Mouse (Mus musculus) forebrain, embryonic 15.5 days (tissue): ENCODE results near the gene Lmcd1. TPM values are rescaled to one million over a fixed set of nuclear protein-coding genes. Genes with fewer than 3 reads are reported as not detected.

Experiments used
- ATAC-seq: fragments of 200-750 bp; cut with Nextera tagmentation; replicated peaks from 2 replicates; pipeline ENCODE4 v1.8.0; 2017; ENCODE audit warnings: mild to moderate bottlenecking, moderate TSS enrichment, moderate library complexity
- H3K27ac ChIP-seq: fragments of 300-500 bp; sonication (generic); replicated peaks from 2 replicates; pipeline ENCODE4 v1.5.1; 2015; ENCODE audit warnings: mild to moderate bottlenecking, inconsistent platforms
- H3K27me3 ChIP-seq: fragments of 300-500 bp; sonication (generic); 2 replicates; pipeline ENCODE4 v1.6.1; 2015; ENCODE audit warnings: inconsistent platforms
- H3K36me3 ChIP-seq: fragments of 300-500 bp; sonication (generic); 2 replicates; pipeline ENCODE4 v1.6.1; 2015; ENCODE audit warnings: mild to moderate bottlenecking, inconsistent platforms
- H3K4me1 ChIP-seq: fragments of 300-500 bp; sonication (generic); 2 replicates; pipeline ENCODE4 v1.6.1; 2015; ENCODE audit warnings: inconsistent platforms
- H3K4me2 ChIP-seq: fragments of 300-500 bp; sonication (generic); replicated peaks from 2 replicates; pipeline ENCODE4 v1.6.1; 2015; ENCODE audit warnings: mild to moderate bottlenecking, inconsistent platforms
- H3K4me3 ChIP-seq: fragments of 300-500 bp; sonication (generic); 2 replicates; pipeline ENCODE4 v1.5.1; 2015; ENCODE audit warnings: mild to moderate bottlenecking, inconsistent platforms
- H3K9ac ChIP-seq: fragments of 300-500 bp; sonication (generic); replicated peaks from 2 replicates; pipeline ENCODE4 v1.6.1; 2015; ENCODE audit warnings: mild to moderate bottlenecking, inconsistent platforms
- H3K9me3 ChIP-seq: fragments of 300-500 bp; sonication (generic); 2 replicates; pipeline ENCODE4 v1.6.1; 2016; ENCODE audit warnings: inconsistent platforms
- WGBS: fragments of 180-500 bp; shearing (Covaris S2); methylation state at CpG from one replicate; pipeline ENCODE4 v1.1.7; 2015; ENCODE audit warnings: mixed read lengths; 5-methylcytosine and 5-hydroxymethylcytosine counted together
- polyA plus RNA-seq: library from polyadenylated mRNA; unstranded; fragments of >200 nt; fragmentation: Nextera tagmentation; extraction: Ambion mirVana; gene quantifications from 2 replicates; pipeline ENCODE4 v1.2.1, GENCODE M21; 2015

Gene Lmcd1
- polyA plus RNA-seq, 1 experiment from 2014 or later, result 14.2 TPM

DNA sequence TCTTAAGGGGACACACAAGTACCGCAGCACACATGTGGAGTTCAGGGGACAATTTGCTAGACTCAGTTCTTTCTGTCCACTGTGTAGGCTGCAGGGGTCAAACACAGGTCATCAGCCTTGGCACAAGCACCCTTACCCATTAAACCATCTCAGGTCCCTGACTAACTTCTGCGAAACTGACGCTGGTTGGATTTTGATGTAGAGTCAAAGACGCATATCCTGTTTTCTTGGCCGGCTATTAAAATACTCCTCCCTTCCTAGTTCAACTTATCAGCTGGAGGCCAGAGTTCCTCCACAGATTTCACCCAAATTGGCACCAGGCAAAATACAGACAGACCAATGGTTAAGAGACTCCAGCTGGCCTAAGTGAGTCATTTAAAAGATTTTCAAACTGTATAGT is 54.2 kb downstream of the Lmcd1 start:
- no peak for ATAC-seq
- Histone ChIP-seq H3K36me3 (no peaks in the 10 kb centered on the region), H3K27me3 (no peaks in the 10 kb centered on the region), H3K4me3 (no peak overlapping the region), H3K27ac (no peak overlapping the region), H3K4me1 (no peaks in the 10 kb centered on the region), H3K9ac (no peak overlapping the region), H3K9me3 (no peaks in the 10 kb centered on the region), H3K4me2 (no peak overlapping the region)
- 90% methylated on average over 5 of the region's 5 CpGs for WGBS

DNA sequence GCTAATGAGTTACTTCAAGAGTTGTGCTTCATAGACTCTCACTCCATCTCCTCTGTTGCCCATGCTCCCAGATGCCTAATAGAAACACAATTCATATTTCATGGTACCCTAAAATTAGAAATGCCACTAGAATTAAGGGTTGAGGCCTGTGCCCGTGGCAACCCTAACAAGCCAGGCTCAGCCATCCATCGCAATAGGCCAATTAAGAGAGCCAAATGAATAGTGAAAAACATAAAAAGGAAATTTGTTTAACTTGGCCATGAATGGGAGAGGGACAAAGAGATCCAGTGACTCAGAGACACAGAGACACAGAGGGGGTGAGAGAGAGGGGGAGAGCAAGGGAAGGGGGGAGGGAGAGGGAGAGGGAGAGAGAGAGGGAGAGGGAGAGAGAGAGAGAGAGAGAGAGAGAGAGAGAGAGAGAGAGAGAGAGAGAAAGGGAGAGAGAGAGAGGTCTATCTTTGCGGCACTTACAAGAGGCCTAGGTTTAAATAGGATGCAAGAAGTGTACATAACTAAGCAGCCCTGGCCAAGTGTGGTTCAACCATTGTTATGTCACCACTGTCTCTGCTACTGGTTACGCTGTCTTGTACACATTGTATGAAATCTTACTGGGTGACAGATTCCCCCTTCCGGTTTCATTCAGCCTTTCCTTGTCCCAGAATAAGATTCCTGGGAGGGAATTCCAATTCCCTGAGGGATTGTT is 57.1 kb downstream of the Lmcd1 start:
- H3K27me3 ChIP-seq, result no peaks in the 10 kb centered on the region
- H3K27ac ChIP-seq, result no peak overlapping the region
- no peaks in the 10 kb centered on the region for H3K4me1 ChIP-seq
- H3K9me3 ChIP-seq, result no peaks in the 10 kb centered on the region
- H3K9ac ChIP-seq, result no peak overlapping the region
- H3K4me2 ChIP-seq, result no peak overlapping the region
- H3K4me3 ChIP-seq, result no peak overlapping the region
- peak; percentile 63; the same call in 1 of the 2 replicates for ATAC-seq
- no peaks in the 10 kb centered on the region for H3K36me3 ChIP-seq
- 20% methylated on average over 5 of the region's 5 CpGs for WGBS

DNA sequence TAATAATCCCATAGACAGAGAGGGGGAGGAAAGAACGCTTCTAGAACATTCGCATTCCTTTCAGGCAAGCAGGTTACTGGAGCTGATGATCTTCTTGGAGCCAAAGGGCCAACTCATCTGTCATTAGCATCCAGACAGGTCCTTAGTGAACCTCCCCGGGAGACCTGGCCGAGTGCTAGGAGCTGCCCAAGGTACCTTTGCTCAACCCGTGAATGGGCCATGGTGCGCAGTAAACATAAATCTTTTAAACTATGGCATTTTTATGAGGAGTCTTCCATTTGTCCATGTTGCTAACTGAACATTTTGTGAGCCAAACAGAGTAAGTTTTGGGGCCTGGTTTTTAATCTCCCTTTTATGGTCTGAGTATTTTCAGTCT is 57.7 kb downstream of the Lmcd1 start:
- H3K36me3 ChIP-seq, result no peaks in the 10 kb centered on the region
- no peaks in the 10 kb centered on the region for H3K4me1 ChIP-seq
- no peaks in the 10 kb centered on the region for H3K9me3 ChIP-seq
- ATAC-seq, result no peak
- H3K4me2 ChIP-seq, result no peak overlapping the region
- H3K4me3 ChIP-seq, result no peak overlapping the region
- no peak overlapping the region for H3K9ac ChIP-seq
- WGBS, result 68% methylated on average over 6 of the region's 6 CpGs
- no peaks in the 10 kb centered on the region for H3K27me3 ChIP-seq
- H3K27ac ChIP-seq, result no peak overlapping the region

DNA sequence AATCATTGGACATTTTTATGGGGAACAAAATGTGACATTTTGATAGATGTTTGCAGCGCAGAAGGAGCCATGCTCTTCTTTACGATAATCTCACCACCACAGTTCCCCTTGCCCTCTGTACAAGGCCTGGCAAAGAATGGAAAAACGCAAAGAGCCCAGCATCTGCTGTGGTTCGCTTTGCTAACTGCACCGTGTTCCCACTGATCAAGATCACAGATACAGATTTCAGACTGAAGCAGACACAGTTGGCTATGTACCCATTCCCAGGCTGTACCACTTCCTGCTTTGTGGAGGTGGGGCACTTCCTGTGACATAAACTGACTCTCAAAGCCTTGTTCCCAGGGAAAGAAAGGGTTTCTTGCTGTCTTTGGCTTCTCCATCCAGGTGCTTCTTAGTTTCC is 60.4 kb downstream of the Lmcd1 start:
- no peak for ATAC-seq
- no peak overlapping the region for H3K4me3 ChIP-seq
- no peak overlapping the region for H3K4me2 ChIP-seq
- H3K36me3 ChIP-seq, result no peaks in the 10 kb centered on the region
- H3K9ac ChIP-seq, result no peak overlapping the region
- H3K9me3 ChIP-seq, result no peaks in the 10 kb centered on the region
- WGBS, result 85% methylated on average over 5 of the region's 5 CpGs
- no peaks in the 10 kb centered on the region for H3K27me3 ChIP-seq
- no peak overlapping the region for H3K27ac ChIP-seq
- no peaks in the 10 kb centered on the region for H3K4me1 ChIP-seq

DNA sequence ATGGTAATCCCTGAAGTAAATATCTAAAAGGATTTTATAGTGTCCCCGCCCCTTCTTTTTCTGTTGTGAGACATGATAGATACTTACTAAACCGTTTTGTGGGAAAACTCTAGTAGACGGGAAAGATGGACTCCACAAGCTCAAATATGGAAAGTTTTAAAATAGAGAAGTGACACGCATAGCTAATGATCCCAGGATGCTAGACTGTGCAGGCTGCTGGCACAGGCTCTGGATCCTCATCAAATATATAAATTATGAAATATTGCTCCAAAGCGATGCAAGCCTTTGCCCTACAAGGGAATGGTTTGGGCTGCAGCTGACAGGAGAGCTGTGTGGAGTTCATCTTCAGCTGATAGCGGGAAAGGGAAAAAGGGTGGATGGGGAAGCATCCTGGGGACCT is 64.1 kb downstream of the Lmcd1 start:
- Histone ChIP-seq H3K4me1 (no peaks in the 10 kb centered on the region), H3K9ac (no peak overlapping the region), H3K4me3 (no peak overlapping the region), H3K9me3 (no peaks in the 10 kb centered on the region), H3K27ac (no peak overlapping the region), H3K27me3 (no peaks in the 10 kb centered on the region), H3K4me2 (no peak overlapping the region), H3K36me3 (no peaks in the 10 kb centered on the region)
- no peak; the same call in 1 of the 2 replicates for ATAC-seq
- WGBS, result 80% methylated on average over 6 of the region's 6 CpGs

DNA sequence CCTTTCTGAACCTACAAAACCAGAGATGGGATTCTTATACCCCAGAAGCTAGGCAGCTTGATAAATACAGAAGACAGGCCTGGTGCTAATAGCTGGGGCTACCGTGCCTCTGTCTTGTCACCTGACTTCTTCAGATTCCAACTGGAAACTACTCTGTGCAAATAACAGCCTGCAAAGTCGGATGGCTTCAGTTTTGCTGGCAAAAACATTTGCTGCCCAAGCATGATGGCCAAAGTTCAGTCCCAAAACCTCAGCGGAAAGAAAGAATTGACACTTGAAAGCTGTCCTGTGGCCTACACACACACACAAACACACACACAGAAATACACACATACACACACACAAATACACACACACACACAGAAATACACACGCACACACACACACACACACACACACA is 65.5 kb downstream of the Lmcd1 start:
- H3K27ac ChIP-seq, result no peak overlapping the region
- no peak for ATAC-seq

DNA sequence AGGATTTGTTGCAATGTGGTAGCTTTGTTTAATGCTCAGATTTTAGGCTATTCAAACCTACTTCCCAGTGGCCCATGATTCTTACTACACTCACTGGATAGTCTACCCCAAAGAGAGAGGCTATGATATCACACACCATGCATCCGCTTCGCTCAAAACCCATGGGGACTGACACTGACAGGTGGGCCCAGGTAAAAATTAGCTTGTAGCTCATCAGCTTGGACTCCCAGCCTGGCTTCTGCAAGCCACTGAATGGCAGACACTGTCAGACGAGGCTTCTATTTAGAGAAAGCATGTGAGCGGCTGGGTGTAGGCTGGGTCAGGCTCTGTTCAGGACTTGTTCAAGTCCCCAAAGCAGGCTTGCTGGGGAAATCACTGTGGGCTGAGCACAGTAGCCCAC is 76.9 kb downstream of the Lmcd1 start:
- Histone ChIP-seq H3K4me3 (no peak overlapping the region), H3K27me3 (no peaks in the 10 kb centered on the region), H3K9me3 (no peaks in the 10 kb centered on the region), H3K4me1 (no peaks in the 10 kb centered on the region), H3K9ac (no peak overlapping the region), H3K4me2 (no peak overlapping the region), H3K36me3 (no peaks in the 10 kb centered on the region), H3K27ac (no peak overlapping the region)
- no peak for ATAC-seq
- 89% methylated on average over 4 of the region's 4 CpGs for WGBS

More for the DNA sequence above, 65.5 kb downstream of the Lmcd1 start:
- H3K4me2 ChIP-seq, result no peak overlapping the region
- H3K36me3 ChIP-seq, result no peaks in the 10 kb centered on the region
- no peaks in the 10 kb centered on the region for H3K27me3 ChIP-seq
- no peak overlapping the region for H3K4me3 ChIP-seq
- H3K4me1 ChIP-seq, result no peaks in the 10 kb centered on the region
- H3K9me3 ChIP-seq, result no peaks in the 10 kb centered on the region
- no peak overlapping the region for H3K9ac ChIP-seq
- 83% methylated on average over 4 of the region's 4 CpGs for WGBS

DNA sequence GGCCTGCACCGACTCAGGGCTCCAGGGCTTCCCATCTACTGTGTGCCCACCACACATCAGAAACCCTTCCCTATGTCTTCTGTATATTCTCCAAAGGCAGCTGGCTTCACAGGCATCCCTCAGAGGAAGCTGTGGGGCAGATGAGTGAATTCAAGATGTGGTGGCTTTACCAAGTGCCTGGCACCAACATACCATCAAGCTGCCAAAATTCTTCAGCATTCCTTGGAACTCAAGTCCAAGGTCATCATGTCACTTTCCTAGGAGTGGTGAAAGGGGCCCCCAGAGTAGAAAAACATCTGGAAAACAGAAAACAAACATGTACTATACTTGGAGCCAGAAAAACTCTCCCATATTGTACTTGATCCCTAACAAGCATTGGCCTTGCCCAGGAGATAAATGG is 85.8 kb downstream of the Lmcd1 start:
- H3K9me3 ChIP-seq, result no peaks in the 10 kb centered on the region
- no peak overlapping the region for H3K4me2 ChIP-seq
- no peaks in the 10 kb centered on the region for H3K36me3 ChIP-seq
- WGBS, result 91% methylated on average over 1 of the region's 1 CpGs
- no peaks in the 10 kb centered on the region for H3K27me3 ChIP-seq
- H3K4me3 ChIP-seq, result no peak overlapping the region
- H3K9ac ChIP-seq, result no peak overlapping the region
- ATAC-seq, result no peak
- H3K4me1 ChIP-seq, result no peaks in the 10 kb centered on the region
- no peak overlapping the region for H3K27ac ChIP-seq

DNA sequence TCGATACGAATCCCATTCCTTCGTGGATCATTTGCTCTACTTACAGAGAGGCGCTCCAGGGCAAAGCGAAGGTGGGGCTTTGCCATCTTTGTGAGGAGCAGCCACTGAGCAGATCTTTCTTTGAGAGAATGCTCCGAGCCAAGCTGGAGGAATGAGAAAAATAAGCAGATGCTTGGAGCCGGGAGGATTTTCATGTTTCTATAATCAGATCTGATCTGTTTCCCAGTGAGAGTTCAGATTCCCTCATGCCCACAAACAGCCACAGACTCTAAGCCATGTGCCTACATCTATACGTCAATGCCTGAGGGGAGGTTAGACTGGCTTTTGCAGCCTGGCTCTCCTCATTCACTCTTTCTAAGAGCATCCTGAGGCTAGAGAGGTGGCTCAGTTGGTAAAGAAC is 87.1 kb downstream of the Lmcd1 start:
- Histone ChIP-seq H3K4me2 (no peak overlapping the region), H3K9ac (no peak overlapping the region), H3K4me1 (no peaks in the 10 kb centered on the region), H3K4me3 (no peak overlapping the region), H3K9me3 (no peaks in the 10 kb centered on the region), H3K27me3 (no peaks in the 10 kb centered on the region), H3K27ac (no peak overlapping the region), H3K36me3 (no peaks in the 10 kb centered on the region)
- ATAC-seq, result no peak
- WGBS, result 75% methylated on average over 8 of the region's 8 CpGs

DNA sequence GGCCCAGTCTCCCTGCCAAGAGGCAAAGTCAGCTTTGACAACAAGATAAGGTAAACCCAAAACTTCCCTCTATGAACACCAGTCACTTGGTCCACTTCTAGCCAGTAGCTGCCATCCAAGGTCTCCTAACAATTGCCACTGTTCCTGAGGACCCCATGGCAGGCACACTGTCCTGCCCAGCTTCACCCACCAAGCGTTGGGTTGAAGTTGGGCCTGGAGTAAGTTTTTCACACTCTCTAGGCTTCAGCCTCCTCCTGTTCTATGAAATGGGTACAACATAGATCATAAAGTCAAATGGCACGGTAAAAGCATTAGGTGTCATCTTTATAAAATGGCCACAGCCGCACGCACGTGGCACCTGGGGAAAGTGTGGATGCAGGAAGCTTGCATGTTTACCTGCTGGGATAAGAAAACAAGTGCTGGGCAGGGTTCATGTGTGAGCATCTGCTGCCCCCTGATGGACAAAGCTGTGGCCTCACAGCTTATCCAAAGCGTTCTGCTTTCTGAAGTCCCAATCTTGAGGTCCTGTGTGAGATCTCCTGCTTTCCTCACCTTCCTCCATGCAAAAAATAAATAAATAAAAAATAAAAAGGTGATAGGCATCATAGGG is 88.9 kb downstream of the Lmcd1 start:
- no peak overlapping the region for H3K4me2 ChIP-seq
- 35% methylated on average over 6 of the region's 6 CpGs for WGBS
- H3K27me3 ChIP-seq, result no peaks in the 10 kb centered on the region
- H3K4me1 ChIP-seq, result no peaks in the 10 kb centered on the region
- no peaks in the 10 kb centered on the region for H3K36me3 ChIP-seq
- no peak overlapping the region for H3K9ac ChIP-seq
- H3K9me3 ChIP-seq, result no peaks in the 10 kb centered on the region
- no peak overlapping the region for H3K4me3 ChIP-seq
- no peak overlapping the region for H3K27ac ChIP-seq
- peak; percentile 68 for ATAC-seq

DNA sequence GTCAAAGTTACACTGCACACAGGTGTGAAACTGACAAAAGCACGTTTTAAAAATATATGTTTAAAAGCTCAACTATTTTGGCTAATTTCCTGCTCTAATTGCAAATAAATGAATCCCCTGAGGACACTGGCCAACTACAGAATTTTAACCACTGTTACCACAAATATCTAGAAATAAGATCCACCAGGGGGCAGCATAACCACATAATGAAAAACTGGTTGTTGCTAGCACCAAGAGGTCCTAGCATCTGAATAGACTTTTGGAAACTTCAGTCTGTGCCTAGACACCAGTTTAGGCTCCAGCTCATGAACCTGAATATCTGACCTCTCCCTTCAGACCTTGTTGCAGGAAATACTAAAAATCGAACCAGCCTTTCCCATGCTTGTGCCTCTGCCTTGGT is 91.0 kb downstream of the Lmcd1 start:
- Histone ChIP-seq H3K27ac (no peak overlapping the region), H3K4me2 (no peak overlapping the region), H3K4me3 (no peak overlapping the region), H3K9ac (no peak overlapping the region), H3K4me1 (no peaks in the 10 kb centered on the region), H3K9me3 (no peaks in the 10 kb centered on the region), H3K36me3 (no peaks in the 10 kb centered on the region), H3K27me3 (no peaks in the 10 kb centered on the region)
- no peak for ATAC-seq
- 48% methylated on average over 2 of the region's 2 CpGs for WGBS

DNA sequence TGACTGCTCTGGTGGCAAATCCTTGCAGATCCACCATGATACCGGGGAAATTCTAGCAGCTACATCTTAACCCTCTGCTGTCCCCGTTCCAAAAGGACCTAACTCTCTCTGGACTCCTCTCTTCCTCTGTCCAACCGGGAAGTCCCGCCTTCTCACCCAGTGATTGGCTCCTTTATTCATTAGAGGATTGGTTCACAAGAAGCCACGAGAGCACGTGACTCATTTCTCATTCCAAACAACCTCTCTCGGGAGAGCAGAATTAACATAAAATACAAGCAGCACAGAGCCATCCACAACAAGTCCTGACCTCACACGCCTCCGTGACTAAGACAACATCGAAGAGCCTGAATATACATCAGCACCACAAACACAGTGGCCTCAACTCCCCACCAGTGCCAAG is 91.7 kb downstream of the Lmcd1 start:
- Histone ChIP-seq H3K4me1 (no peaks in the 10 kb centered on the region), H3K36me3 (no peaks in the 10 kb centered on the region), H3K27ac (no peak overlapping the region), H3K4me2 (no peak overlapping the region), H3K27me3 (no peaks in the 10 kb centered on the region), H3K9ac (no peak overlapping the region), H3K9me3 (no peaks in the 10 kb centered on the region), H3K4me3 (no peak overlapping the region)
- 83% methylated on average over 10 of the region's 10 CpGs for whole genome bisulfite sequencing
- ATAC-seq, result no peak
